In genomic region chr13:58471704-58472103, GRCm38 (mm10) we compare ENCODE assay signal across 8 mouse cellular contexts.
DNase-seq lines count a peak whose midpoint lies in the region; ATAC-seq and TF ChIP-seq lines count a peak whose summit lies in the region.

No protein-coding gene starts in this region.

- ATAC-seq in forebrain, embryonic 14.5 days: no peak
- ATAC-seq in limb, embryonic 13.5 days (ENCODE audit: low FRiP score, low read depth): no peak
- ATAC-seq in neural tube, embryonic 11.5 days (ENCODE audit: insufficient read depth, low FRiP score, low TSS enrichment): no peak

- 14% methylated on average over 16 of the region's 16 CpGs for WGBS in kidney, adult 2 months
- WGBS in forebrain, embryonic 14.5 days: 3% methylated on average over 16 of the region's 16 CpGs
- WGBS in limb, embryonic 13.5 days: 13% methylated on average over 16 of the region's 16 CpGs
- WGBS in neural tube, embryonic 11.5 days: 4% methylated on average over 16 of the region's 16 CpGs

- H3K9me3 ChIP-seq in MEL (replicated peaks; ENCODE audit: insufficient read depth, low read length): no peaks in the 10 kb centered on the region
- no peaks in the 10 kb centered on the region for H3K9me3 ChIP-seq in forebrain, embryonic 14.5 days (replicated peaks; ENCODE audit: control insufficient read depth, low read length)
- no peaks in the 10 kb centered on the region for H3K9me3 ChIP-seq in limb, embryonic 13.5 days
- H3K9me3 ChIP-seq in neural tube, embryonic 11.5 days (ENCODE audit: control insufficient read depth, low read length): no peaks in the 10 kb centered on the region

- TF ChIP-seq RAD21 in MEL (IDR thresholded peaks at IDR 0.05; ENCODE audit: low read depth, low read length): no peak

- H3K36me3 ChIP-seq in kidney, adult 2 months (ENCODE audit: control insufficient read depth, insufficient read depth, low read length): no peaks in the 10 kb centered on the region
- peaks cover 0 to 6% of the 10 kb centered on the region in 2 experiments; a peak in 2 of 4 replicates for H3K36me3 ChIP-seq in MEL (ENCODE audit: control insufficient read depth in 1 of 2, insufficient read depth in 2 of 2, low read length in 2 of 2)
- no peaks in the 10 kb centered on the region for H3K36me3 ChIP-seq in forebrain, embryonic 14.5 days (ENCODE audit: control insufficient read depth, insufficient read depth, low read length)
- no peaks in the 10 kb centered on the region for H3K36me3 ChIP-seq in limb, embryonic 13.5 days
- H3K36me3 ChIP-seq in neural tube, embryonic 11.5 days (ENCODE audit: control insufficient read depth, insufficient read depth, low read length): no peaks in the 10 kb centered on the region

- H3K27ac ChIP-seq in kidney, adult 2 months (ENCODE audit: insufficient read depth, low read depth, low read length): no peak overlapping the region
- H3K27ac ChIP-seq in MEL (ENCODE audit: control insufficient read depth, low read depth, low read length): no peak overlapping the region
- H3K27ac ChIP-seq in forebrain, embryonic 14.5 days (ENCODE audit: low read depth, low read length): no peak overlapping the region
- no peak overlapping the region for H3K27ac ChIP-seq in limb, embryonic 13.5 days
- H3K27ac ChIP-seq in neural tube, embryonic 11.5 days (ENCODE audit: low read depth, low read length): no peak overlapping the region

- TF ChIP-seq POLR2A in kidney, adult 2 months (IDR thresholded peaks at IDR 0.05; ENCODE audit: low read depth, low read length): no peak
- no peak for TF ChIP-seq POLR2A in MEL (IDR thresholded peaks at IDR 0.05; ENCODE audit: control insufficient read depth in 1 of 2, insufficient read depth in 1 of 2, low read depth in 1 of 2, low read length in 2 of 2, poor library complexity in 1 of 2)

- DNase-seq in kidney, adult 2 months: peak; percentile 38
- no peak for DNase-seq in kidney, adult 11 months
- DNase-seq in MEL (ENCODE audit: low read depth, low spot score): peak; percentile 71
- DNase-seq in forebrain, embryonic 14.5 days (ENCODE audit: low spot score): no peak
- DNase-seq in neural tube, embryonic 11.5 days (ENCODE audit: low spot score): peak; percentile 58
- no peak for DNase-seq in gastrocnemius, postnatal 25 days
- DNase-seq in adrenal gland, postnatal 4 days (ENCODE audit: low spot score in 2 of 2): no peak

- H3K4me3 ChIP-seq in kidney, adult 2 months (ENCODE audit: insufficient read depth, low read depth, low read length): no peak overlapping the region
- peak overlapping the region; percentile 45 to 64 for H3K4me3 ChIP-seq in MEL (ENCODE audit: control insufficient read depth in 1 of 2, insufficient read depth in 1 of 2, low read depth in 2 of 2, low read length in 2 of 2)
- H3K4me3 ChIP-seq in forebrain, embryonic 14.5 days (ENCODE audit: low read depth, low read length): peak overlapping the region; percentile 25
- peak overlapping the region; percentile 25 for H3K4me3 ChIP-seq in limb, embryonic 13.5 days
- H3K4me3 ChIP-seq in neural tube, embryonic 11.5 days (ENCODE audit: low read depth, low read length): peak overlapping the region; percentile 27

- TF ChIP-seq CTCF in kidney, adult 2 months (conservative IDR thresholded peaks at IDR 0.05; ENCODE audit: insufficient read depth, insufficient read length, low read depth, low read length): no peak
- no peak for TF ChIP-seq CTCF in MEL (IDR thresholded peaks at IDR 0.05 in 2 of 3, conservative IDR thresholded peaks at IDR 0.05 in 1 of 3; ENCODE audit: control insufficient read depth in 1 of 3, insufficient read depth in 1 of 3, low read depth in 2 of 3, low read length in 3 of 3, poor library complexity in 1 of 3, severe bottlenecking in 1 of 3)

- 0 out of 4 replicates have a peak, but pooled peaks of 1 of the 2 experiments have one; percentile 20 for TF ChIP-seq EP300 in MEL (IDR thresholded peaks at IDR 0.05; ENCODE audit: low read depth in 1 of 2, low read length in 2 of 2)

- peak overlapping the region; percentile 60 for H3K9ac ChIP-seq in MEL (ENCODE audit: control insufficient read depth, low read depth, low read length, poor library complexity, severe bottlenecking)
- H3K9ac ChIP-seq in forebrain, embryonic 14.5 days (ENCODE audit: low read length): peak overlapping the region; percentile 47; the same call in 1 of the 2 replicates
- no peak overlapping the region for H3K9ac ChIP-seq in limb, embryonic 13.5 days
- peak overlapping the region; percentile 19 for H3K9ac ChIP-seq in neural tube, embryonic 11.5 days (ENCODE audit: low read length)

- peak overlapping the region; percentile 55 for H3K4me2 ChIP-seq in forebrain, embryonic 14.5 days (ENCODE audit: low read length)
- H3K4me2 ChIP-seq in limb, embryonic 13.5 days (replicated peaks): peak overlapping the region; percentile 51
- peak overlapping the region; percentile 49 for H3K4me2 ChIP-seq in neural tube, embryonic 11.5 days (ENCODE audit: low read depth)

- no peaks in the 10 kb centered on the region for H3K4me1 ChIP-seq in kidney, adult 2 months (ENCODE audit: control insufficient read depth, insufficient read depth, low read length)
- peaks cover 5 to 11% of the 10 kb centered on the region in 2 experiments; a peak in 3 of 4 replicates for H3K4me1 ChIP-seq in MEL (ENCODE audit: control insufficient read depth in 1 of 2, insufficient read depth in 2 of 2, low read length in 2 of 2)
- H3K4me1 ChIP-seq in forebrain, embryonic 14.5 days (ENCODE audit: control insufficient read depth, insufficient read depth, low read length): peaks cover 8% of the 10 kb centered on the region
- peaks cover 13% of the 10 kb centered on the region for H3K4me1 ChIP-seq in limb, embryonic 13.5 days
- H3K4me1 ChIP-seq in neural tube, embryonic 11.5 days (ENCODE audit: control insufficient read depth, insufficient read depth, low read length): peaks cover 2% of the 10 kb centered on the region; the same call in 1 of the 2 replicates

- H3K79me2 ChIP-seq in MEL (ENCODE audit: control insufficient read depth, insufficient read depth, low read length, poor library complexity): no peaks in the 10 kb centered on the region

- H3K27me3 ChIP-seq in kidney, adult 2 months (replicated peaks; ENCODE audit: control insufficient read depth, insufficient read depth, low read length): no peaks in the 10 kb centered on the region
- H3K27me3 ChIP-seq in MEL (ENCODE audit: control insufficient read depth in 1 of 2, insufficient read depth in 2 of 2, low read length in 2 of 2): no peaks in the 10 kb centered on the region; a peak in 2 of 4 replicates
- peaks cover 3% of the 10 kb centered on the region; the same call in 1 of the 2 replicates for H3K27me3 ChIP-seq in forebrain, embryonic 14.5 days (replicated peaks; ENCODE audit: control insufficient read depth, insufficient read depth, low read length)
- peaks cover 38% of the 10 kb centered on the region for H3K27me3 ChIP-seq in limb, embryonic 13.5 days
- 0 out of 2 replicates have a peak, but pooled peaks cover 5% of the 10 kb centered on the region for H3K27me3 ChIP-seq in neural tube, embryonic 11.5 days (ENCODE audit: control insufficient read depth, insufficient read depth, low read length)

TF ChIP-seq in MEL, 35 proteins besides CTCF, POLR2A, EP300 and RAD21:
- TF ChIP-seq ELF1 (IDR thresholded peaks at IDR 0.05; ENCODE audit: low read depth, low read length) (0 out of 2 replicates have a peak, but pooled peaks have one; percentile 15), SMC3 (IDR thresholded peaks at IDR 0.05; ENCODE audit: low read depth, low read length) (no peak), ZMIZ1 (IDR thresholded peaks at IDR 0.05; ENCODE audit: low read depth, low read length) (no peak), BHLHE40 (IDR thresholded peaks at IDR 0.05; ENCODE audit: borderline replicate concordance, low read depth, low read length) (0 out of 2 replicates have a peak, but pooled peaks have one; percentile 10), SIN3A (IDR thresholded peaks at IDR 0.05; ENCODE audit: low read length) (0 out of 2 replicates have a peak, but pooled peaks have one; percentile 32)

Comparison
In these comparisons a context has a peak if more than half of its experiments do, and no peak if none do; other contexts are left out.
1. DNase-seq: peak in kidney, adult 2 months (single experiment), MEL (single experiment) and neural tube, embryonic 11.5 days (single experiment); none in kidney, adult 11 months (single experiment), forebrain, embryonic 14.5 days (single experiment), gastrocnemius, postnatal 25 days (single experiment) and adrenal gland, postnatal 4 days (0 of 2).
2. Peak in every context shown above with its lines, with median percentiles within 50 percentile points of each other: H3K4me2 ChIP-seq.